Mouse (Mus musculus) liver, adult 2 months (tissue): ENCODE measurements at regions not wholly inside any gene's neighbourhood (a gene's known extent, or its start where the extent isn't known, plus 50 kb on each side); places are given as distances from the start of the nearest gene placed in this dataset.

Experiments used
- CTCF ChIP-seq: fragments of 200-500 bp; IDR thresholded peaks from 2 replicates; pipeline ENCODE4 v1.5.1; 2011; ENCODE audit warnings: low read depth, low read length, control low read depth
- POLR2A ChIP-seq: fragments of 200-500 bp; IDR thresholded peaks from 2 replicates; pipeline ENCODE4 v1.6.1; 2011; ENCODE audit warnings: low read length, control low read depth; ENCODE audit not compliant: insufficient read depth; ENCODE audit errors: extremely low read depth

- no peak for TF ChIP-seq CTCF
- TF ChIP-seq POLR2A, result no peak
These were observed 1029.9 kb downstream of the Pcdh7 start for GRCm38 (mm10) chr5:58747684-58748083.
